Mouse (Mus musculus): ENCODE data around the gene Mtx1. TPM values are rescaled to one million over a fixed set of nuclear protein-coding genes. Genes with fewer than 3 reads are reported as not detected.

Gene Mtx1
- polyA plus RNA-seq, 1 experiment from 2014 or later, result 129 TPM

DNA sequence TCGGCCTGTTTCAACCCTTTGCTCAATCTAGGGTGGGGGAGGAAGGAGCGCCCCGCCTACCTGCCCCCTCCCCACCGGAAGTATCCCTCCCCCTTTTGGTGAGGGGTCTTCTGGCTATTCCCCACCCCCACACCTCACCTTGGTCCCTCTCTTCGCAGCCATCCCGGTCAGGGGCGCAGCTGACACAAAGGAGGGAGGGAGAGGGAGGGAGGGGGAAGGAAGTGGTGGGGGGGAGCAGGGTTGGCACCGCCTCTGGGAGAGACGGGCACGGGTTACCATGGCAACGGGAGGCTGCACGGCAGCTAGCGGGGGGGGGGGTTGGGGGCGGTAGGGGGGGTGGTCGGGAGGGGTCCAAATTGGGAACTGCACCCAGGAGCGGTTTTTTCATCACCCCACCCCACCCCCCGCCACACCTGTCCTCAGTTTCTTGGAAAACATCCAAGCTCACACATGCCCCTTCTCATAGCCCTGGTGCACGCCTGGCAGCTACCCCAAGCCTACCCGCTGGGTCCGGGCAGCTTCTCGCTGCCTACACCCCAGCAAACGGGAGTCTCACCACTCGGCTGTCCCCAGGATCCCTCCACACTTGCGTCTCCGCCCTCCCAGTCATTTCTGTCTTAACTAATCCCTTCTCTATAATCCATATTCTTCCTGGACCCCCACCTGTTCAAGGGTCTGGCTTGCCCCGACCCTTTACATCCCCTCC, 18.2 kb upstream of the Mtx1 start:
- 2% methylated on average over 14 of the region's 26 CpGs for WGBS

DNA sequence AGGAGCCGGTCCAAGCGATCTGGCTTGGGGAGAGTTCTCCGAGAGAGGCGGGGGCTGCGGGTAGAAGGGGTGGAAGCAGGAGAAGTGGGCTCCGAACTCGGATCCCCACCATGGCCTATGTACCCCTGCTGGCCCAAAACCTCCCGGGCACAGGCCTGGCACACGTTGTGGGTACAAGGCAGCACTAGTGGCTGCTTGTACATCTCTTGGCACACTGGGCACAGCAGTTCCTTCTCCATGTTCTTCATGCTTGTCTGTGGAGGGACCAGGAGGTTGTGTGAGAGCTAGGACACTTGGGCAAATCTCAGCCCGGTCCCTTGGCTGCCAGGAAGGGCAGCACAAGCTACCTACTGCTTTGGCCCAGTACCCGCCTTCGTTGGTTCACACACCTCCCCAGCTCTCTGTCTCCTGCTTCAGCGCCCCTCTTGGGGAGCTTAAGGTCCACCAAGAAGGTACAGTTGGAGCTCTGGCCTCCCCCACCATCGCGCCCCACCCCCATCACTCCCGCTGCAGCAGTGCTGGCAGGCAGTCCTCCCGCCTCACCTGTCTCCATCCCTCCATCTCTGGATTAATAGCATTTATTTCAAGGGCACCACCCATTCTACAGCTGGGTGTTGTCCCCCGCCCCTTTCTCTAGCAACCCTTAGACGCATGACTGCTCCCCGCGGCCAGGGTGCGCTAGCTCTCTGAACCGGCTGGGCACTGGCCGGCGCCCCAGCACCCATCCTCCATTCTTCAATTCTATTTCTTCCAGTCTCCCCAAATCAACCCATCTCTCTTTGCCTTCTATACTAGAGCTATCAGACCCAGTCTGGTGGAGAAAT, 17.5 kb upstream of the Mtx1 start:
- ATAC-seq (ENCODE audit: low FRiP score, low TSS enrichment), result peak; percentile 33
- H3K27me3 ChIP-seq (ENCODE audit: control insufficient read depth, insufficient read depth, low read length), result no peaks in the 10 kb centered on the region
- no peak overlapping the region for H3K27ac ChIP-seq (replicated peaks)
- H3K4me2 ChIP-seq (replicated peaks; ENCODE audit: low read depth), result peak overlapping the region; percentile 90
- H3K36me3 ChIP-seq (ENCODE audit: control insufficient read depth, insufficient read depth, low read length), result no peaks in the 10 kb centered on the region
- H3K4me1 ChIP-seq (replicated peaks; ENCODE audit: control insufficient read depth, insufficient read depth), result peaks cover 4% of the 10 kb centered on the region; the same call in 1 of the 2 replicates
- TF ChIP-seq CTCF (IDR thresholded peaks at IDR 0.05; ENCODE audit: low read depth) (peak; percentile 54), EP300 (optimal IDR thresholded peaks at IDR 0.05) (no peak)
- peak; percentile 58 for DNase-seq (ENCODE audit: low spot score)
- 20% methylated on average over 25 of the region's 25 CpGs for WGBS
- H3K4me3 ChIP-seq (ENCODE audit: low read depth, low read length), result peak overlapping the region; percentile 58
- no peaks in the 10 kb centered on the region for H3K9me3 ChIP-seq (ENCODE audit: control insufficient read depth, low read length)
- H3K9ac ChIP-seq (ENCODE audit: low read length), result no peak overlapping the region

More for the DNA sequence above, 18.2 kb upstream of the Mtx1 start:
- H3K4me3 ChIP-seq (ENCODE audit: low read depth, low read length), result peak overlapping the region; percentile 58
- H3K4me1 ChIP-seq (replicated peaks; ENCODE audit: control insufficient read depth, insufficient read depth), result peaks cover 4% of the 10 kb centered on the region; the same call in 1 of the 2 replicates
- peak overlapping the region; percentile 90 for H3K4me2 ChIP-seq (replicated peaks; ENCODE audit: low read depth)
- no peaks in the 10 kb centered on the region for H3K36me3 ChIP-seq (ENCODE audit: control insufficient read depth, insufficient read depth, low read length)
- no peak for TF ChIP-seq CTCF (IDR thresholded peaks at IDR 0.05; ENCODE audit: low read depth)
- TF ChIP-seq EP300 (optimal IDR thresholded peaks at IDR 0.05), result no peak
- ATAC-seq (ENCODE audit: low FRiP score, low TSS enrichment) (no peak), DNase-seq (ENCODE audit: low spot score) (peak; percentile 51)
- H3K9ac ChIP-seq (ENCODE audit: low read length), result peak overlapping the region; percentile 41; the same call in 1 of the 2 replicates
- no peaks in the 10 kb centered on the region for H3K9me3 ChIP-seq (ENCODE audit: control insufficient read depth, low read length)
- H3K27ac ChIP-seq (replicated peaks), result no peak overlapping the region
- no peaks in the 10 kb centered on the region for H3K27me3 ChIP-seq (ENCODE audit: control insufficient read depth, insufficient read depth, low read length)

DNA sequence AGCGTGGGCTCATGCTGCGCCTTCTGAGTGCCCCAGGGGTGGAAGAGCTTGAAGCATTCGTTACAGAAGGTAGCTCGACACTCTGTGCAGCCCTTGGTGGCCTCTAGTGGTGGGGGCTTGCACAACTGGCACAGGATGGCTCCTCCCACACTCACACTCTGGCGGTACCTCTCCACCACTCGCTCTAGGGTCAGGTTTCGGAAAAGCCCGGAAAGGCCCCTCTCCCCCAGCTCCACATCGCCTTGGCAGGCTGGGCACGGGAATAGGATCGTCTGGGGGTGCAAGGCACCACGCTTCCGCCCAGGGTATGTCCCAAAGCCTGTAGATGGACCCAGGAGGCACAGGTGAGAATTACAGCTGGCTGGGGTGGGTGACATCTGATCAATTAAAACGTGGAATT, 16.7 kb upstream of the Mtx1 start:
- H3K27me3 ChIP-seq (ENCODE audit: control insufficient read depth, insufficient read depth, low read length), result no peaks in the 10 kb centered on the region
- 25% methylated on average over 14 of the region's 14 CpGs for WGBS
- H3K4me1 ChIP-seq (replicated peaks; ENCODE audit: control insufficient read depth, insufficient read depth), result peaks cover 4% of the 10 kb centered on the region; the same call in 1 of the 2 replicates
- no peaks in the 10 kb centered on the region for H3K9me3 ChIP-seq (ENCODE audit: control insufficient read depth, low read length)
- TF ChIP-seq EP300 (optimal IDR thresholded peaks at IDR 0.05) (no peak), CTCF (IDR thresholded peaks at IDR 0.05; ENCODE audit: low read depth) (peak; percentile 68)
- no peak overlapping the region for H3K4me3 ChIP-seq (ENCODE audit: low read depth, low read length)
- ATAC-seq (ENCODE audit: low FRiP score, low TSS enrichment), result peak; percentile 48
- H3K9ac ChIP-seq (ENCODE audit: low read length), result peak overlapping the region; percentile 8; the same call in 1 of the 2 replicates
- no peak overlapping the region for H3K27ac ChIP-seq (replicated peaks)
- H3K4me2 ChIP-seq (replicated peaks; ENCODE audit: low read depth), result no peak overlapping the region
- peak; percentile 83 for DNase-seq (ENCODE audit: low spot score)
- no peaks in the 10 kb centered on the region for H3K36me3 ChIP-seq (ENCODE audit: control insufficient read depth, insufficient read depth, low read length)

DNA sequence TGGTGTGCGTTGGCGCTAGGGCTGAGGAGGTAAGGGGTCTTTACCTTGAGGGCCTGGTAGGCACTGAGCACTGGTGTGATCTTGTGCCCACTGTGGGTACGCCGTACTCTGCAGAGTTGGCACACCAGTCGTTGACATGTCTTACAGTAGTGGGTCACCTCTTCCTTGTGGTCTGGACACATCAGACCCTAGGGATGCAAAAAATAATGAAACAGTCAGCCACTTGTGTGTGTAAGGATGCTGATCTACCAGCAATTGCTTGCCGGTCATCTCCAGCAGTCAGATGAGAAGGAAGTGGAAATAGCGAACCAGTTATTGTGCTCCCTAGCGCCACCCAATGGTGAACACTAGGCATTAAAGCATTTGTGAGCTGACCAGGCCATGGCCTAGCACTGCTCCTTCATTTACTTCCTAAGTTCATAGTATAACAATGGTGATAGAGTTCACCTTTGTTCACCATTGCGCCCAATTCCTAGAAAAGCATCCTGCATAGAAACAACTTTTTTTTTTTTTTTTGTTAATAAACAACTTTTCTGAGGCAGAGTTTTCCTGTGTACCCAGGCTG, 15.5 kb upstream of the Mtx1 start:
- ATAC-seq (ENCODE audit: low FRiP score, low TSS enrichment) (peak; percentile 25), DNase-seq (ENCODE audit: low spot score) (peak; percentile 84)
- Histone ChIP-seq H3K4me3 (ENCODE audit: low read depth, low read length) (no peak overlapping the region), H3K36me3 (ENCODE audit: control insufficient read depth, insufficient read depth, low read length) (no peaks in the 10 kb centered on the region), H3K27ac (replicated peaks) (no peak overlapping the region), H3K9me3 (ENCODE audit: control insufficient read depth, low read length) (no peaks in the 10 kb centered on the region), H3K4me2 (replicated peaks; ENCODE audit: low read depth) (no peak overlapping the region), H3K27me3 (ENCODE audit: control insufficient read depth, insufficient read depth, low read length) (no peaks in the 10 kb centered on the region), H3K9ac (ENCODE audit: low read length) (no peak overlapping the region), H3K4me1 (replicated peaks; ENCODE audit: control insufficient read depth, insufficient read depth) (peaks cover 4% of the 10 kb centered on the region; the same call in 1 of the 2 replicates)
- TF ChIP-seq EP300 (optimal IDR thresholded peaks at IDR 0.05) (no peak), CTCF (IDR thresholded peaks at IDR 0.05; ENCODE audit: low read depth) (peak; percentile 86)
- 67% methylated on average over 9 of the region's 9 CpGs for WGBS

DNA sequence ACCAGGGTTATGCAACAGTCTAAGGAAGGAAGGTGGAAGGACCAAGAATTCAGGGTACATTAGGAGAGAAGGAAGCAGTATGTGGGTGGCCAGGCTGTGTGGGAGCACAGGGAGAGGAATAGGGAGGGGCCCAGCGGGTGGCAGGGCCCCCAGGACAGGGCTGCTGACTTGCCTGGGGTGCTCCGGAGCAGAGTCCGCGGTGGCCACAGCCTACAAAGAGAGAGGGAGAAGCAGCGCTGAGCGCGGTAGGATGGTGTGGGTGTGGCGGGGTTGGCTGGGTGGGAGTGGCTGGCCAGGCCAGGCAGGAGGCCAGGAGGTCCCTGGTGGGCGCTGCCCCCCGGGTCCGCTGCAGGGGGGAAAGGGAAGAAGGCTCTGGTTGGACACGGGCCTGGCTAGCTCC, 11.6 kb upstream of the Mtx1 start:
- TF ChIP-seq EP300 (optimal IDR thresholded peaks at IDR 0.05), result no peak
- no peak for TF ChIP-seq CTCF (IDR thresholded peaks at IDR 0.05; ENCODE audit: low read depth)
- H3K27me3 ChIP-seq (ENCODE audit: control insufficient read depth, insufficient read depth, low read length), result no peaks in the 10 kb centered on the region
- DNase-seq (ENCODE audit: low spot score) (peak; percentile 75), ATAC-seq (ENCODE audit: low FRiP score, low TSS enrichment) (peak; percentile 12; the same call in 1 of the 2 replicates)
- H3K4me1 ChIP-seq (replicated peaks; ENCODE audit: control insufficient read depth, insufficient read depth), result no peaks in the 10 kb centered on the region
- H3K36me3 ChIP-seq (ENCODE audit: control insufficient read depth, insufficient read depth, low read length), result no peaks in the 10 kb centered on the region
- no peak overlapping the region for H3K9ac ChIP-seq (ENCODE audit: low read length)
- no peaks in the 10 kb centered on the region for H3K9me3 ChIP-seq (ENCODE audit: control insufficient read depth, low read length)
- H3K4me3 ChIP-seq (ENCODE audit: low read depth, low read length), result no peak overlapping the region
- 43% methylated on average over 9 of the region's 12 CpGs for WGBS
- 0 out of 2 replicates have a peak overlapping the region, but pooled peaks have one; percentile 3 for H3K4me2 ChIP-seq (replicated peaks; ENCODE audit: low read depth)
- H3K27ac ChIP-seq (replicated peaks), result peak overlapping the region; percentile 18; the same call in 1 of the 2 replicates

All from stomach, postnatal 0 days (tissue).